Mouse (Mus musculus): ENCODE measurements around the gene Xylb. TPM values are rescaled to one million over a fixed set of nuclear protein-coding genes. Genes with fewer than 3 reads are reported as not detected.

Xylb gene
- polyA plus RNA-seq, 1 experiment from 2014 or later: 6.7 TPM

DNA sequence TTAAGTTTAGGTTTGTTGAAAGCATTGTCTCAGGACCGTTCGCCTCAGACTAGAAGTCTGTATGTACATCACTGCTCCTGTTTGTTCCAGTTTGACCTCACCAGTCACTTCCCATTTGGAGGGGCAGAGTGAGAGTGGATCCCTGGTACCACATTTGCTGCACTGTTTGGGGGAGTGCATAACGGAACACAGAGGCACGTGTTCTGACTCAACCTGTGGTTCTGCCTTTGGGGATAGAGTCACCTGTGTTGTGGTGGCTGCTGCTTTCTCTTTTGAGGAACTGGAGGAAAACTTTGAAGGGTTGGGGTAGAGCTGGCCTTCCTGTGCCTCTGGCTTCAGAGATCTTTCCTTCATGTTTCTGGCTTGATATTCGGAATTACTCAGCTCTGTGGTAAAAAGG, 46.9 kb downstream of the Xylb start:
- peak overlapping the region; percentile 89 for H3K4me3 ChIP-seq
- H3K4me1 ChIP-seq: peaks cover 30% of the 10 kb centered on the region
- no peaks in the 10 kb centered on the region for H3K36me3 ChIP-seq
- peak overlapping the region; percentile 85 for H3K4me2 ChIP-seq (replicated peaks)
- no peaks in the 10 kb centered on the region for H3K9me3 ChIP-seq
- no peaks in the 10 kb centered on the region for H3K27me3 ChIP-seq
- 65% methylated on average over 5 of the region's 5 CpGs for WGBS
- no peak for ATAC-seq (ENCODE audit: insufficient number of reproducible peaks, insufficient read depth, low FRiP score, low TSS enrichment)
- H3K27ac ChIP-seq: no peak overlapping the region
- peak overlapping the region; percentile 98 for H3K9ac ChIP-seq

GRCm38 (mm10) chr9:119407884-119408283, 50.7 kb downstream of the Xylb start:
- no peak overlapping the region for H3K4me2 ChIP-seq (replicated peaks)
- H3K36me3 ChIP-seq: peaks cover 4% of the 10 kb centered on the region
- H3K9me3 ChIP-seq: peaks cover 4% of the 10 kb centered on the region
- no peaks in the 10 kb centered on the region for H3K27me3 ChIP-seq
- 65% methylated on average over 15 of the region's 15 CpGs for WGBS
- H3K27ac ChIP-seq: 0 out of 2 replicates have a peak overlapping the region, but pooled peaks have one; percentile 19
- peaks cover 27% of the 10 kb centered on the region for H3K4me1 ChIP-seq
- no peak overlapping the region for H3K4me3 ChIP-seq
- ATAC-seq (ENCODE audit: insufficient number of reproducible peaks, insufficient read depth, low FRiP score, low TSS enrichment): no peak
- H3K9ac ChIP-seq: no peak overlapping the region

- Histone ChIP-seq H3K4me3 (no peak overlapping the region), H3K4me1 (peaks cover 20% of the 10 kb centered on the region), H3K9me3 (peaks cover 9% of the 10 kb centered on the region), H3K4me2 (replicated peaks) (no peak overlapping the region), H3K36me3 (peaks cover 4% of the 10 kb centered on the region), H3K9ac (no peak overlapping the region), H3K27me3 (no peaks in the 10 kb centered on the region), H3K27ac (peak overlapping the region; percentile 30; the same call in 1 of the 2 replicates)
- 78% methylated on average over 11 of the region's 11 CpGs for WGBS
- ATAC-seq (ENCODE audit: insufficient number of reproducible peaks, insufficient read depth, low FRiP score, low TSS enrichment): no peak
Observed at GRCm38 (mm10) chr9:119408898-119409664, 51.9 kb downstream of the Xylb start.

- H3K4me2 ChIP-seq (replicated peaks): no peak overlapping the region
- no peak overlapping the region for H3K9ac ChIP-seq
- H3K4me1 ChIP-seq: peaks cover 12% of the 10 kb centered on the region
- H3K27me3 ChIP-seq: no peaks in the 10 kb centered on the region
- no peak overlapping the region for H3K4me3 ChIP-seq
- peaks cover 9% of the 10 kb centered on the region for H3K9me3 ChIP-seq
- H3K27ac ChIP-seq: no peak overlapping the region
- no peak for ATAC-seq (ENCODE audit: insufficient number of reproducible peaks, insufficient read depth, low FRiP score, low TSS enrichment)
- H3K36me3 ChIP-seq: peaks cover 4% of the 10 kb centered on the region
- WGBS: 48% methylated on average over 5 of the region's 5 CpGs
Observed at GRCm38 (mm10) chr9:119409864-119410263, 52.7 kb downstream of the Xylb start.

- 0 out of 2 replicates have a peak, but pooled peaks cover 3% of the 10 kb centered on the region for H3K36me3 ChIP-seq
- no peak overlapping the region for H3K4me2 ChIP-seq (replicated peaks)
- no peak overlapping the region for H3K27ac ChIP-seq
- H3K9ac ChIP-seq: no peak overlapping the region
- no peak for ATAC-seq (ENCODE audit: insufficient number of reproducible peaks, insufficient read depth, low FRiP score, low TSS enrichment)
- H3K27me3 ChIP-seq: no peaks in the 10 kb centered on the region
- H3K4me3 ChIP-seq: no peak overlapping the region
- whole genome bisulfite sequencing: 72% methylated on average over 18 of the region's 18 CpGs
- H3K9me3 ChIP-seq: 0 out of 2 replicates have a peak, but pooled peaks cover 3% of the 10 kb centered on the region
- H3K4me1 ChIP-seq: peaks cover 11% of the 10 kb centered on the region; the same call in 1 of the 2 replicates
Observed at GRCm38 (mm10) chr9:119418025-119418424, 60.8 kb downstream of the Xylb start.

GRCm38 (mm10) chr9:119419852-119420438, 62.8 kb downstream of the Xylb start:
- H3K4me3 ChIP-seq: no peak overlapping the region
- 0 out of 2 replicates have a peak, but pooled peaks cover 3% of the 10 kb centered on the region for H3K36me3 ChIP-seq
- ATAC-seq (ENCODE audit: insufficient number of reproducible peaks, insufficient read depth, low FRiP score, low TSS enrichment): no peak
- H3K27me3 ChIP-seq: no peaks in the 10 kb centered on the region
- H3K27ac ChIP-seq: no peak overlapping the region
- no peak overlapping the region for H3K9ac ChIP-seq
- WGBS: 80% methylated on average over 12 of the region's 12 CpGs
- H3K4me1 ChIP-seq: peaks cover 19% of the 10 kb centered on the region
- no peaks in the 10 kb centered on the region for H3K9me3 ChIP-seq
- no peak overlapping the region for H3K4me2 ChIP-seq (replicated peaks)

DNA sequence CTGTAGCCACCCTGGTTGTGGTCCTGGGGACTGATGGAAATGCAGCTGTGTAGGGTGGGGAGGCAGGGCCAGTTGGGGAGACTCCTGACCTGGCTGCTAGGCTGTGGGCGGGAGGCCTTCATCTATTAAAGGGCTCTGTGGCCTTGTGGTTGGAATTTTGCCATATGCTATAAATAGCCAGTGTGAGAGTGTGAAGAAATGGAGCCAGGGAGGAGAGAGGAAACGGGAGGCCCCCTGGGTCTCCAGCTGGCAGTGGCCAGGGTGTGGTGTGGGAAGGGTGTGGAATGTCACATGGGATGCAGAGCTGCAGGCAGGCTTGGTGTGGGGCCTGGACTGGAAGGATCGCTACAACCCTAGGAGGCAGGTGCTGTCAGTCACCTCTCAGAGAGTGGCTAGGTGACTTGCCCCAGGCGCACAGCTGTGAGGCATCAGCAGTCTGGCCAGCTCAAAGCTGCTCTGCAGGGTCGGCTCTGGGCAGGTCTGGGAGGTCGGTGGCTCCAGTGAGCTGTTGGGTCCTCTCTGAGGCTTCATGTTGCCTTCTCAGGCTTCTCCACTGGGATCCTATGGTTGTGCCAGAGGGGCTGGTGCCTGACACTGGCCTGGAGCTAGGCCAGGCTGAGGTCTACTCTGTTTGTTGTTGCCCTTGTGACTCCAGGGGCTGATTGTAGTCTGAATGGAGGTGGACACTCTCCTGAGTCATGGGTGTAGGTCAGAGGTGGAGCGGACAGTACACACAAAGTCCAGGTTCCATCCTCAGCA, 68.2 kb downstream of the Xylb start:
- Histone ChIP-seq H3K36me3 (peaks cover 30% of the 10 kb centered on the region), H3K4me3 (no peak overlapping the region), H3K4me2 (replicated peaks) (no peak overlapping the region), H3K9me3 (no peaks in the 10 kb centered on the region), H3K27ac (peak overlapping the region; percentile 55; the same call in 1 of the 2 replicates), H3K27me3 (no peaks in the 10 kb centered on the region), H3K9ac (no peak overlapping the region), H3K4me1 (peaks cover 35% of the 10 kb centered on the region)
- 43% methylated on average over 7 of the region's 7 CpGs for WGBS
- ATAC-seq (ENCODE audit: insufficient number of reproducible peaks, insufficient read depth, low FRiP score, low TSS enrichment): peak; percentile 36; the same call in 1 of the 2 replicates

- Histone ChIP-seq H3K9ac (no peak overlapping the region), H3K4me3 (no peak overlapping the region), H3K4me2 (replicated peaks) (no peak overlapping the region), H3K27ac (peak overlapping the region; percentile 55; the same call in 1 of the 2 replicates), H3K27me3 (no peaks in the 10 kb centered on the region), H3K36me3 (peaks cover 36% of the 10 kb centered on the region), H3K4me1 (peaks cover 30% of the 10 kb centered on the region), H3K9me3 (no peaks in the 10 kb centered on the region)
- ATAC-seq (ENCODE audit: insufficient number of reproducible peaks, insufficient read depth, low FRiP score, low TSS enrichment): 0 out of 2 replicates have a peak, but pooled peaks have one; percentile 7
- 90% methylated on average over 13 of the region's 13 CpGs for WGBS
Observed at GRCm38 (mm10) chr9:119425976-119426415, 68.8 kb downstream of the Xylb start.

DNA sequence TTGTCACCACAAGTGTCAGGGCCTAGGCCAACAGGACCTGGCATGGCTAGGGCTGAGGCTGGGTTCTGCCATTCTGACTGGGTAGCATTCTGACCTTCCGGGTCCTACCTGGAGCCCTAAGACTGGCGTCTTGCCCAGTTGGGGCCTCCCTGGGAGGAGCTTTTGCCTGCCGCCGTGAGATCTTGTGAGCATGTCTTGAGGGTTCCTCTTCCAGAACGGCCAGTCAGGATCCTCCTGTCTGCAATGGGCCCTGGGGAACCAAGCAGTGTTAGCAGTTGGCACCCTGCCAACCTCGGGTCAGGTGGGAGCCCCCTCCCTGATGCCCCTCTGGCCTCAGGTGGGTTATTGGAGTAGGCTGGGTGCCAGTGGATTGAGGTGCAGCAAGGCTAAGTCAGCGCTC, 69.3 kb downstream of the Xylb start:
- Histone ChIP-seq H3K27ac (no peak overlapping the region), H3K9ac (no peak overlapping the region), H3K9me3 (no peaks in the 10 kb centered on the region), H3K4me1 (peaks cover 30% of the 10 kb centered on the region), H3K36me3 (peaks cover 39% of the 10 kb centered on the region), H3K27me3 (no peaks in the 10 kb centered on the region), H3K4me2 (replicated peaks) (no peak overlapping the region), H3K4me3 (no peak overlapping the region)
- no peak for ATAC-seq (ENCODE audit: insufficient number of reproducible peaks, insufficient read depth, low FRiP score, low TSS enrichment)
- WGBS: 77% methylated on average over 7 of the region's 7 CpGs

DNA sequence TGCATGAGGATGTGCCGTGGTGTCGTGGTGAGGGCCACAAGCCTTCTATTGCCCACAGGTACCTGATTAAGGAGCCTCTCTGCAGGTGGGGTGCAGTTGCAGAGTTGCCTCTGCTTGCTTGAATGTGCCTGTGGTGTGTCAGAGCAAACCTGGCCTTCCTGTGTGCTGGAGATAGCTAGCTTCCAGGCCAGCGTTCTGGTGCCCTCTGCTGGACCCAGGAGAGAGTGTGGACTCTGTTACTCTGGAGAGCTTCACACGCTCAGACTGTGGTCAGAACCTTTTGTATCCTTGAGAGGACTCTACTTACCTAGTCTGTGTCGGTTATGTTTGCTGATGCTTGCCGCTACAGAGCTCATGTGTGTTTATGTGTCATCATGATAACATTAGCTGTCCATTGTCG, 73.1 kb downstream of the Xylb start:
- Histone ChIP-seq H3K9me3 (no peaks in the 10 kb centered on the region), H3K27ac (no peak overlapping the region), H3K4me1 (peaks cover 14% of the 10 kb centered on the region), H3K27me3 (no peaks in the 10 kb centered on the region), H3K4me3 (no peak overlapping the region), H3K9ac (no peak overlapping the region), H3K4me2 (replicated peaks) (no peak overlapping the region), H3K36me3 (peaks cover 70% of the 10 kb centered on the region)
- ATAC-seq (ENCODE audit: insufficient number of reproducible peaks, insufficient read depth, low FRiP score, low TSS enrichment): peak; percentile 61; the same call in 1 of the 2 replicates
- 65% methylated on average over 7 of the region's 7 CpGs for WGBS

- no peak overlapping the region for H3K9ac ChIP-seq
- no peak overlapping the region for H3K4me2 ChIP-seq (replicated peaks)
- H3K27ac ChIP-seq: no peak overlapping the region
- no peak for ATAC-seq (ENCODE audit: insufficient number of reproducible peaks, insufficient read depth, low FRiP score, low TSS enrichment)
- peaks cover 56% of the 10 kb centered on the region for H3K36me3 ChIP-seq
- no peaks in the 10 kb centered on the region for H3K27me3 ChIP-seq
- H3K4me3 ChIP-seq: no peak overlapping the region
- no peaks in the 10 kb centered on the region for H3K9me3 ChIP-seq
- WGBS: 78% methylated on average over 2 of the region's 2 CpGs
- no peaks in the 10 kb centered on the region for H3K4me1 ChIP-seq
Observed at GRCm38 (mm10) chr9:119435855-119436254, 78.7 kb downstream of the Xylb start.

Measured in embryonic facial prominence, embryonic 12.5 days (tissue).